Mouse (Mus musculus): Measurements from ENCODE around the gene Desi1.
"Not testable (repeated sequence)": the region's sequence is repeated elsewhere in the genome, so short reads cannot be mapped to it uniquely, and the experiment has no call there.

- not testable (repeated sequence) for TF ChIP-seq CTCF (IDR thresholded peaks at IDR 0.05; ENCODE audit: low read depth, low read length); POLR2A (IDR thresholded peaks at IDR 0.05; ENCODE audit: borderline replicate concordance, low read depth, low read length)
Measured at GRCm38 (mm10) chr15:81969635-81970034, 64.0 kb downstream of the Desi1 start.

All from bone marrow macrophage, adult 2 months (primary cell).